Mouse (Mus musculus) liver, adult 2 months (tissue): Measurements from ENCODE around the gene Ncor1.

Experiments used
- CTCF ChIP-seq: fragments of 200-500 bp; IDR thresholded peaks from 2 replicates; pipeline ENCODE4 v1.5.1; 2011; ENCODE audit warnings: low read depth, low read length, control low read depth
- POLR2A ChIP-seq: fragments of 200-500 bp; IDR thresholded peaks from 2 replicates; pipeline ENCODE4 v1.6.1; 2011; ENCODE audit warnings: low read length, control low read depth; ENCODE audit not compliant: insufficient read depth; ENCODE audit errors: extremely low read depth

DNA sequence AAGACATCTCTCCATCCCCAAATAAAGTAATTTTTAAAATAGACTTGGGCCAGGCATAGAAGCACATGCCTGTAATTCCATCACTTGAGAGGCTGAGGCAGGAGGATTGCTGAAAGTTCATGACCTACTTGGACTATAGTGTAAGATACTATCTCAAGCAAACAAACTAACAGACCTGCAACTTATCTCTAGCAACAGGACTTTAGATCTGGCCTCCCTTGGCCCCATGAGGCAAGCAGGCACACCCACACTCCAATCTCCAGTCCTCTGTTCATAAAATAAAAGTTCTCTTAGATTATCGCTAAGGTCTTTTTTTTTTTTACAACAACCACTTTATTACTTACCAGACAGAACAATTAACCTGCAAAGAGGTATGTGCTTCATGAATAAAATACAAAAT is 28.6 kb upstream of the Ncor1 start:
- no peak for TF ChIP-seq POLR2A
- no peak for TF ChIP-seq CTCF
